Mouse (Mus musculus) ES-E14 (cell line): ENCODE data around the gene Fli1. TPM values are rescaled to one million over a fixed set of nuclear protein-coding genes. Genes with fewer than 3 reads are reported as not detected.
A peak's percentile ranks its signal among the peaks of the same experiment; 100 is the strongest.

Experiments
- DNase-seq: peaks from one replicate; pipeline ENCODE4 v3.0.0-alpha.2; 2013; ENCODE audit warnings: low read depth, low spot score
- H3K27ac ChIP-seq: 2 replicates; pipeline ENCODE4 v1.5.1; 2012; ENCODE audit warnings: low read depth, mild to moderate bottlenecking, low read length, moderate library complexity, mixed read lengths; ENCODE audit not compliant: poor library complexity, insufficient read depth, severe bottlenecking
- H3K36me3 ChIP-seq: 2 replicates; pipeline ENCODE4 v1.6.1; 2012; ENCODE audit warnings: mild to moderate bottlenecking, low read length, moderate library complexity, mixed read lengths; ENCODE audit not compliant: control insufficient read depth, poor library complexity, insufficient read depth, severe bottlenecking
- H3K4me1 ChIP-seq, 2 experiments: fragments of 150-350 bp in 1 of 2; sonication (generic) in 1 of 2; 2 replicates each; pipeline ENCODE4 v1.6.1; 2012; ENCODE audit warnings: low read length in 2 of 2, mild to moderate bottlenecking in 1 of 2, mixed read lengths in 1 of 2; ENCODE audit not compliant: control insufficient read depth in 2 of 2, insufficient read depth in 2 of 2, poor library complexity in 1 of 2
- H3K4me3 ChIP-seq, 2 experiments: fragments of 150-350 bp in 1 of 2; sonication (generic) in 1 of 2; 2 replicates each; pipeline ENCODE4 v1.5.1; 2012; ENCODE audit warnings: low read length in 2 of 2, low read depth in 1 of 2, mild to moderate bottlenecking in 1 of 2, mixed read lengths in 1 of 2; ENCODE audit not compliant: insufficient read depth in 1 of 2, poor library complexity in 1 of 2, severe bottlenecking in 1 of 2
- H3K9ac ChIP-seq: 2 replicates; pipeline ENCODE4 v1.6.1; 2012; ENCODE audit warnings: low read depth, mild to moderate bottlenecking, low read length, mixed read lengths; ENCODE audit not compliant: poor library complexity, insufficient read depth, severe bottlenecking
- H3K9me3 ChIP-seq: fragments of 150-350 bp; sonication (generic); 2 replicates; pipeline ENCODE4 v1.6.1; 2012; ENCODE audit warnings: low read depth, mild to moderate bottlenecking, low read length; ENCODE audit not compliant: control insufficient read depth, insufficient read depth
- CHD2 ChIP-seq: IDR thresholded peaks from 2 replicates; pipeline ENCODE4 v1.6.1; 2014; ENCODE audit warnings: mild to moderate bottlenecking, low read depth, low read length, inconsistent platforms
- HCFC1 ChIP-seq: IDR thresholded peaks from 2 replicates; pipeline ENCODE4 v1.6.1; 2012; ENCODE audit warnings: low read length, inconsistent platforms, borderline replicate concordance; ENCODE audit not compliant: insufficient read depth
- MAFK ChIP-seq: IDR thresholded peaks from 2 replicates; pipeline ENCODE4 v1.6.1; 2014; ENCODE audit warnings: mild to moderate bottlenecking, low read depth, low read length, inconsistent platforms; ENCODE audit not compliant: insufficient read depth
- ZC3H11A ChIP-seq: IDR thresholded peaks from 2 replicates; pipeline ENCODE4 v1.6.1; 2012; ENCODE audit warnings: low read depth, mild to moderate bottlenecking, inconsistent platforms, low read length, borderline replicate concordance
- ZNF384 ChIP-seq: IDR thresholded peaks from 2 replicates; pipeline ENCODE4 v1.6.1; 2012; ENCODE audit warnings: low read depth, low read length, inconsistent platforms
- in situ Hi-C, 2 experiments: fragments of 600-800 bp; cut with MboI; formaldehyde crosslinking; loops; one replicate each; pipeline ENCODE4 v1.15.1; 2025; ENCODE audit warnings: low sequenced_read_pairs in 2 of 2, inconsistent platforms in 1 of 2; ENCODE audit not compliant: unreplicated experiment in 2 of 2
- total RNA-seq: library from RNA; depleted of rRNA; stranded (reverse); fragments of 300-350 nt; gene quantifications from 2 replicates; pipeline ENCODE4 v1.2.3, GENCODE M21; 2012

Fli1 gene
- total RNA-seq, 1 experiment = 0.40 TPM

DNA sequence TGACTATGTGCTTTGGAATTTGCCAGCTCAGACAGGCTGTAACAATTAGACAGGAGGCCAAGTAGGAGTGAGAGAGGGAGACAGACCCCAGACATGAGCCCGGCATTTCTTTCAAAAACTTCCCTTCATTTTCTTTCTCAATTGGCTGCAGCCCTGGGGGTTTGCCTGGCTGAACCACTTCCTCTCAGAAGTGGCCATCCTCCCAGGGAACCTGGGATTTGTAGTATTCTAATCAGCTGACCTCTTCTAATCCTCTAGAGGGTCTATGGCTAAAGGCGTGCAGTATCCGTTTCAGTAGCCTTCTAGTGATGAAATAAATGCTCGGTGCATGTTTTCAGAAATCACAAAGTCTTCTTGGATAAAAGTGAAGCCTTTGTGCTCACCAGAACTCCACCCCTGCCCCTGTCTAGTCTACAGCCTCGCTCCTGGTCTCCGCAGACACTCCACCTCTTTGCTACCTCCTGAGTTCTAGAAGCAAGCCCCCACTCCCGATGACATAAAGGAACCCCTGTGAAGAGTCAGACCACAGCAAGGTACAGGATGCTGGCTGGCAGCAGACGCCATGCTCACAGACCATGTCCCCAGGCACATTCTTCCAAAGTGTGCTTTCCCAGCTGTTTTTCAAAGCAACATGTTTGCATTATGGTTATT is 125.1 kb downstream of the Fli1 start:
- H3K9me3 ChIP-seq = no peaks in the 10 kb centered on the region
- TF ChIP-seq ZNF384 = no peak
- no peak for TF ChIP-seq MAFK
- TF ChIP-seq CHD2 = no peak
- DNase-seq = no peak
- no peaks in the 10 kb centered on the region for H3K36me3 ChIP-seq
- H3K4me3 ChIP-seq = no peak overlapping the region
- peaks cover 6% of the 10 kb centered on the region in 2 experiments for H3K4me1 ChIP-seq
- no peak overlapping the region for H3K9ac ChIP-seq
- H3K27ac ChIP-seq = no peak overlapping the region
- in situ Hi-C loops = no loop called here

DNA sequence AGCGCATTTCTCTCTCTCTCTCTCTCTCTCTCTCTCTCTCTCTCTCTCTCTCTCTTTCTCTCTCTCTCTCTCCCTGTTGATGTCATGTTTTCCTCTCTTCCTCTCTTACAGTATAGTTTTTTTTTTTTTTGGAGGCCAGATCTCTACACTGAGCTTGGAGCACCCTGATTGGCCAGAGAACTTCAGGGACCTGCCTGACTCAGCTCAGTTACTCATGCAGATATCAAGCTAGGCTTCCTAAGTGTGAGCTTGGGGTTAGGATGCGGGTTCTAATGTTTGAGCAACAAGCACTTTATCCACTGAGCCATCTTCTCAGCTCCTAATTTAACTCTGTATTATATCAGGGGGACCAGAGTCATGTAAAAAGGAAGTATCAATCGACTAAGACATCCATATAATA is 126.7 kb downstream of the Fli1 start:
- H3K4me1 ChIP-seq = peaks cover 6% of the 10 kb centered on the region in 2 experiments
- in situ Hi-C loops = no loop called here
- H3K36me3 ChIP-seq = no peaks in the 10 kb centered on the region
- no peaks in the 10 kb centered on the region for H3K9me3 ChIP-seq
- H3K27ac ChIP-seq = no peak overlapping the region
- no peak for TF ChIP-seq ZC3H11A
- no peak for TF ChIP-seq ZNF384
- H3K9ac ChIP-seq = no peak overlapping the region
- DNase-seq = no peak
- H3K4me3 ChIP-seq = no peak overlapping the region

DNA sequence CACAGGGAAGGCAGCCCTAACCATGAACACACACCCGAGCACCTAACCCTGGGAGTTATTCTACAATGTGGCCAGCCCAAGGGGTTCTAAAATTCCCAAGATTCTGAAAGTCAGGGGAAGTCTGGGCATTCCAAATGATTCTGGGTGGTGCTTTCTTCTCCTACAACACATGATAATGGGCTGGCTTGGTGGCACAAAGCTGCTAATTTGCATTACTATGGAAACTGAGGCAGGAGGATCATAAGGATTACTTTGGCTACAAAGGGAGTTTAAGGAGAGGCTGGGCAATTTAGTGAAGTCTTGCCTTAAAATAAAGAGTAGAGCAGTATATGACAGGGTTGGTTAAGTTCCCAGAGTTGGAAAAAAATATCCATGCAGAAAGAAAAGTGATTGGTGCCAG is 127.7 kb downstream of the Fli1 start:
- TF ChIP-seq ZNF384 = no peak
- Histone ChIP-seq H3K9me3 (no peaks in the 10 kb centered on the region), H3K27ac (no peak overlapping the region), H3K4me3 (no peak overlapping the region), H3K4me1 (peaks cover 6% of the 10 kb centered on the region in 2 experiments), H3K36me3 (no peaks in the 10 kb centered on the region), H3K9ac (no peak overlapping the region)
- peak; percentile 42 for DNase-seq
- in situ Hi-C loops = no loop called here

DNA sequence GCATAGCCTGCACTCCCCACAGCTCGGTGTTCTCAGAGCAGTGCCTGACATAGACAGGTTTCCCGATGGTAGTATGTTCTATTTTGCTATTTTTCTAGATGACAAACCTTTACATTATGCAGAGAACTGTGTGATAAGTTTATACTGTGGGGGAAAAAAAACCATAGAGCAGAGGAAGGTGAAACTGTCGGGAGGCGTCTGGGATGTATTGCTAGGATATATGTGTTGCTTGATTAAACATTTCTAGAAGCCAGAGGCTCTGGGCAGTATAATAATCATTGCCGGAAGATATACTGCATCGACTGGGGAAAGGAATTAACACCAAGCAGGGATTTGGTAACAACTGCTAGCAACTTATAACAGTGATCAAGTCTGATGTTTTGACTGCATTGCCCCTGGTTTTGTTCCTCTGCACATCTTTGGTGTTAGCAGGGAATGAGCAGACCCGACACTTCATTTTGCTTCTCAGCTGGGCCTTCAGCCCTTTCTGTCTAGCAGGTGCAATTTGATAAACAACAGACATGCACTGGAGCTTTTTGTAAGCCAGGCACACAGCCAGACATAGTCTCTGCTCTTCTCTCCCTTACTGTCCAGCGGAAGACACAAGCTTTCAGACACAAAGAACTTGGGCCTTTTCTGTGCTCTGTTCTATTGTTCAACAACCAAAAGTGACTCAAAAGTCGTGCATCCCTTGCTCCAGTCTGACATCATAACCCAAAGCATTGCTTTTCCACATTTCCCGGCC is 129.7 kb downstream of the Fli1 start:
- no peak for DNase-seq
- Histone ChIP-seq H3K36me3 (no peaks in the 10 kb centered on the region), H3K4me1 (peaks cover 6 to 11% of the 10 kb centered on the region in 2 experiments), H3K27ac (no peak overlapping the region), H3K9ac (no peak overlapping the region), H3K4me3 (no peak overlapping the region), H3K9me3 (no peaks in the 10 kb centered on the region)
- in situ Hi-C loops = no loop called here
- no peak for TF ChIP-seq ZC3H11A
- TF ChIP-seq CHD2 = no peak
- no peak for TF ChIP-seq ZNF384
- no peak for TF ChIP-seq HCFC1
- TF ChIP-seq MAFK = no peak

DNA sequence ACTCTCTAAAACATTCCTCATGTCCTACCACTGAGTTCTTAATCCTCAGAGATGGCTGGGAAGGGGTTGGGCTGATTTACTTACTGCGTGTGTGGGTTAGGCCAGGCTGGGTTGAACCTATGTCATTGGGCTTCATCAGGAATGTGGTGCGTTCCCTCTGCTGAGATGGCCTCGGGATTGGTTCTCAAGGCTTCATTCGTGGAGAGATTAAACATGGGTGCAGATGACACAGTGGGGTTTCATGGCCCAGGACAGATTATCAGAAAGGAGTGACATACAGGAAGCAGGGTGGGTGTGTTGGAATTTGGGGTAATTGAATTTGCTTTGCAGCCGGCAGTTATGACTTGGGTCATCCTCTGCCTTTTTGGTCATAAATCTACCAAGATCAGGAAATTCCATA is 131.2 kb downstream of the Fli1 start:
- no peak overlapping the region for H3K27ac ChIP-seq
- H3K9ac ChIP-seq = no peak overlapping the region
- TF ChIP-seq ZC3H11A = no peak
- TF ChIP-seq ZNF384 = no peak
- TF ChIP-seq HCFC1 = no peak
- no peak for TF ChIP-seq CHD2
- no peak for TF ChIP-seq MAFK
- in situ Hi-C loops = no loop called here
- H3K4me1 ChIP-seq = peaks cover 6 to 10% of the 10 kb centered on the region in 2 experiments
- DNase-seq = no peak
- H3K4me3 ChIP-seq = no peak overlapping the region
- H3K36me3 ChIP-seq = no peaks in the 10 kb centered on the region
- H3K9me3 ChIP-seq = no peaks in the 10 kb centered on the region
